In the genomic region with DNA sequence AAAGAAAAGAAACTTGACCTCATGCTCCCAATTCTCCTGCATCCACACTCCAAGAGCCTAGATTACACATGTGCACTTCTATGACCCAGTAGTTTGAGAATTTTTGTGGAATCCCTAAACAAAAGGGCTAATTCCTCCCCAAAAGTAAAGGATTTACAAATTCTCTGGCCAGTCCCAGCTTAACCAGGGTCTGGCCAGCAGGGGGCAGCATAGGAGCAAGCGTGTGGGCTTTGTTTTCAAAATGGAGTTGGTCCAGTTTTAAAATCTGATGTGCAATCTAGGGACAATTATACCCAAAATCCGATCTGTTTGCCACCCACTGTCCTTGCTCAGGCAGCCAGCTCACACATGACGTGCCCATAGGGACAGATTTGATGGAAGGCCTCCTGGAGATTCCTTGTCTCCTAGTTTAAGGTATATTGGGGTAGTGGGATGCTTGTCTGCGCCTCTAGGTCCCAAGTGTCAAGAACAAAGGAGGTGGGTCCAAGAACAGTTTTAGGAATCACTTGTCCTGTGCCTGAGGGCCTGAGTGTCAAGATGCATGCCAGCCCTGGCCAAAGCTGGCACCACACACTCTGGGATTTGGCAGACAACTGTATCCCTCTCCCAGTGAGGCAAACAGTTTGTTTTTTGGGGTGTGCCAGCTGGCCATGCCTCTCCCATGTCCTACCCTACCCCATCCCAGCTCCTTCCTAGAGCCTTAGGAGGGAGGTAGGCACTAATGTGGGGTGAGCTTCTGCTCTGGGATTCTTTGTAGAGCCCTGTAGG, we compare ENCODE assay signal across 9 mouse cellular contexts. TPM values are rescaled to one million over a fixed set of nuclear protein-coding genes. Genes with fewer than 3 reads are reported as not detected.
A peak's percentile ranks its signal among the peaks of the same experiment; 100 is the strongest.
DNase-seq lines count a peak whose midpoint lies in the region; ATAC-seq and TF ChIP-seq lines count a peak whose summit lies in the region.
"Had no signal": no experiment of that assay in that cellular context is flagged by ENCODE, and none has a peak within 500 bp of the region (broad histone marks: within the 10 kb centered on the region; RNA-seq: fewer than 3 reads in every experiment).

No protein-coding gene starts in this region.

- peaks cover 0 to 2% of the 10 kb centered on the region in 2 experiments; a peak in 1 of 4 replicates for H3K4me1 ChIP-seq in liver, embryonic 14.5 days (replicated peaks; ENCODE audit: control insufficient read depth in 2 of 2, insufficient read depth in 2 of 2, low read length in 1 of 2)

- TF ChIP-seq CTCF in liver, embryonic 14.5 days (IDR thresholded peaks at IDR 0.05; ENCODE audit: low read depth) = peak; percentile 90

- H3K27me3 ChIP-seq in liver, embryonic 14.5 days (ENCODE audit: control insufficient read depth, insufficient read depth, low read length) = no peaks in the 10 kb centered on the region

- peak; percentile 58 to 64 for DNase-seq in frontal cortex, postnatal 36 days (ENCODE audit: low spot score in 2 of 2)
- DNase-seq in frontal cortex, postnatal 10 days (ENCODE audit: low spot score in 2 of 2) = no peak
- peak; percentile 66 for DNase-seq in ovary, postnatal 36 days (ENCODE audit: low spot score)
- DNase-seq in ovary, postnatal 10 days (ENCODE audit: low spot score) = no peak
- DNase-seq in cerebellum, adult 11 months = peak; percentile 53
- peak; percentile 88 for DNase-seq in gastrocnemius, postnatal 10 days
- no peak for DNase-seq in liver, embryonic 14.5 days (ENCODE audit: low read depth in 3 of 3, low spot score in 3 of 3)
- DNase-seq in spleen, postnatal 14 days (ENCODE audit: low spot score in 2 of 2) = peak; percentile 47 to 71

- no peak for ATAC-seq in liver, embryonic 14.5 days (ENCODE audit: insufficient read depth)

- H3K9me3 ChIP-seq in liver, embryonic 14.5 days (ENCODE audit: control insufficient read depth, low read length) = no peaks in the 10 kb centered on the region

- H3K4me2 ChIP-seq in liver, embryonic 14.5 days (ENCODE audit: low read depth) = no peak overlapping the region

- no peak overlapping the region for H3K4me3 ChIP-seq in liver, embryonic 14.5 days (ENCODE audit: insufficient read depth in 1 of 2, low read depth in 2 of 2, low read length in 2 of 2)

- H3K9ac ChIP-seq in liver, embryonic 14.5 days (replicated peaks) = no peak overlapping the region

- no peak for TF ChIP-seq EP300 in liver, embryonic 14.5 days (IDR thresholded peaks at IDR 0.05; ENCODE audit: low read depth)

- H3K36me3 ChIP-seq in liver, embryonic 14.5 days (replicated peaks; ENCODE audit: control insufficient read depth, insufficient read depth, low read depth) = no peaks in the 10 kb centered on the region

- WGBS in liver, embryonic 14.5 days (ENCODE audit: insufficient replicate concordance) = 28% methylated on average over 4 of the region's 4 CpGs

- no peak overlapping the region for H3K27ac ChIP-seq in liver, embryonic 14.5 days

RNA-seq across cellular contexts. Expression of a gene that starts 12.4 kb away (rescaled TPM):
- total RNA-seq in gastrocnemius, postnatal 10 days (2021) = 10 to 100 TPM; 26.2 to 28.4 TPM
- 33.5 and 40.3 TPM in 2 replicates for polyA plus RNA-seq in liver, embryonic 14.5 days (2012; rRNA removed)
- 20.9 and 25.2 TPM in 2 replicates for polyA plus RNA-seq in liver, embryonic 14.5 days (2014; fragmentation: Nextera tagmentation; extraction: Ambion mirVana)

RNA-seq across cellular contexts. Expression of a gene that starts 27.4 kb away (rescaled TPM):
- 10 to 100 TPM; 24.9 to 25.5 TPM for total RNA-seq in gastrocnemius, postnatal 10 days (2021)
- polyA plus RNA-seq in liver, embryonic 14.5 days (2012; rRNA removed) = 19.6 and 22.0 TPM in 2 replicates
- polyA plus RNA-seq in liver, embryonic 14.5 days (2014; fragmentation: Nextera tagmentation; extraction: Ambion mirVana) = 23.5 and 26.1 TPM in 2 replicates

RNA-seq across cellular contexts. Expression of a gene that starts 30.7 kb away (rescaled TPM):
- total RNA-seq in gastrocnemius, postnatal 10 days (2021) = not detected
- polyA plus RNA-seq in liver, embryonic 14.5 days (2012; rRNA removed) = not detected in 2 replicates
- polyA plus RNA-seq in liver, embryonic 14.5 days (2014; fragmentation: Nextera tagmentation; extraction: Ambion mirVana) = not detected in 2 replicates
- polyA plus RNA-seq: large intestine, adult 2 months had no signal

RNA-seq across cellular contexts. Expression of a gene that starts 32.9 kb away (rescaled TPM):
- 1 to 10 TPM; 1.9 to 2.0 TPM for total RNA-seq in gastrocnemius, postnatal 10 days (2021)
- 4.2 TPM in 2 replicates for polyA plus RNA-seq in liver, embryonic 14.5 days (2012; rRNA removed)
- polyA plus RNA-seq in liver, embryonic 14.5 days (2014; fragmentation: Nextera tagmentation; extraction: Ambion mirVana) = 6.0 and 6.6 TPM in 2 replicates

RNA-seq across cellular contexts. Expression of a gene that starts 54.3 kb away (rescaled TPM):
- 10 to 100 TPM in 1 of 2 experiments, 1 to 10 TPM in 1; 7.1 to 11.3 TPM for total RNA-seq in gastrocnemius, postnatal 10 days (2021)
- 27.8 and 39.7 TPM in 2 replicates for polyA plus RNA-seq in liver, embryonic 14.5 days (2012; rRNA removed)
- 27.6 and 31.5 TPM in 2 replicates for polyA plus RNA-seq in liver, embryonic 14.5 days (2014; fragmentation: Nextera tagmentation; extraction: Ambion mirVana)

Comparison
In these comparisons a context has a peak if more than half of its experiments do, and no peak if none do; other contexts are left out.
1. DNase-seq: peak in frontal cortex, postnatal 36 days (2 of 2), ovary, postnatal 36 days (single experiment), cerebellum, adult 11 months (single experiment), gastrocnemius, postnatal 10 days (single experiment) and spleen, postnatal 14 days (2 of 2); none in frontal cortex, postnatal 10 days (0 of 2), ovary, postnatal 10 days (single experiment) and liver, embryonic 14.5 days (0 of 3).